Mouse (Mus musculus): ENCODE measurements around the gene Tmod3.
"Not testable (repeated sequence)": the region's sequence is repeated elsewhere in the genome, so short reads cannot be mapped to it uniquely, and the experiment has no call there.

GRCm38 (mm10) chr9:75532989-75533388 lies 26.5 kb downstream of the Tmod3 start:
- not testable (repeated sequence) for TF ChIP-seq CTCF, EP300 (IDR thresholded peaks at IDR 0.05; ENCODE audit: low read depth)

All from liver, embryonic 14.5 days (tissue).